Mouse (Mus musculus): Measurements from ENCODE around the gene Cby3. TPM values are rescaled to one million over a fixed set of nuclear protein-coding genes. Genes with fewer than 3 reads are reported as not detected.

Cby3 gene
- total RNA-seq, 2 experiments from 2014 or later: not detected

Small RNA genes within 50 kb of the gene (microRNA-seq; reads per million reads assigned to microRNA genes)
- not detected for gene Mir804

Other genes starting within 250 kb of the Cby3 start
- gene Tbc1d9b, start 223.1 kb upstream of the Cby3 start, total RNA-seq (2021): 10 to 100 TPM; 71.9 to 77.0 TPM
- 10 to 100 TPM; 18.5 to 20.6 TPM for gene Mrnip, start 180.0 kb upstream of the Cby3 start, total RNA-seq (2021)
- gene Sqstm1, start 143.6 kb upstream of the Cby3 start, total RNA-seq (2021): 100 to 1,000 TPM; 356 to 381 TPM
- gene Mgat4b, start 143.6 kb upstream of the Cby3 start, total RNA-seq (2021): 100 to 1,000 TPM; 144 to 146 TPM
- 10 to 100 TPM; 11.3 to 11.4 TPM for gene Ltc4s, start 115.8 kb upstream of the Cby3 start, total RNA-seq (2021)
- 1 to 10 TPM; 8.4 to 8.5 TPM for gene Maml1, start 62.2 kb upstream of the Cby3 start, total RNA-seq (2021)
- gene Canx, start 28.8 kb upstream of the Cby3 start, total RNA-seq (2021): 100 to 1,000 TPM; 375 to 412 TPM
- gene Hnrnph1, start 22.5 kb downstream of the Cby3 start, total RNA-seq (2021): 100 to 1,000 TPM; 242 to 260 TPM
- gene Rufy1, start 76.7 kb downstream of the Cby3 start, total RNA-seq (2021): 10 to 100 TPM; 20.6 to 22.5 TPM
- 10 to 100 TPM; 11.1 to 14.3 TPM for gene Adamts2, start 247.6 kb downstream of the Cby3 start, total RNA-seq (2021)

Data from left cerebral cortex, postnatal 10 days (tissue).